Mouse (Mus musculus) urinary bladder, postnatal 14 days (tissue): Measurements from ENCODE around the gene Tctex1d4.

ENCODE experiments used
- DNase-seq: peaks from one replicate; pipeline ENCODE4 v3.0.0; 2021; ENCODE audit warnings: low spot score

Gene Tctex1d4

GRCm38 (mm10) chr4:117120052-117120444, 6.5 kb upstream of the Tctex1d4 start:
- no peak for DNase-seq

GRCm38 (mm10) chr4:117120445-117121414, 5.9 kb upstream of the Tctex1d4 start:
- DNase-seq = peak; percentile 97

- no peak for DNase-seq
Observed at GRCm38 (mm10) chr4:117122209-117122608, 4.4 kb upstream of the Tctex1d4 start.

- no peak for DNase-seq
Observed at GRCm38 (mm10) chr4:117123546-117124217, 2.9 kb upstream of the Tctex1d4 start.

- no peak for DNase-seq
Observed at GRCm38 (mm10) chr4:117124218-117124517, 2.4 kb upstream of the Tctex1d4 start.

- no peak for DNase-seq
Observed at GRCm38 (mm10) chr4:117124518-117125347, 1.9 kb upstream of the Tctex1d4 start.

- peak; percentile 80 for DNase-seq
Observed at GRCm38 (mm10) chr4:117125348-117125909, 1.2 kb upstream of the Tctex1d4 start, which contains the start of gene Btbd19. TSS of gene Btbd19 (minus strand) at chr4:117125725.

GRCm38 (mm10) chr4:117125910-117126674, 502 bp upstream of the Tctex1d4 start:
- peak; percentile 84 for DNase-seq

GRCm38 (mm10) chr4:117127991-117128686, 1.5 kb downstream of the Tctex1d4 start:
- no peak for DNase-seq

- DNase-seq = no peak
Observed at GRCm38 (mm10) chr4:117130790-117131189, 4.2 kb downstream of the Tctex1d4 start.

- DNase-seq = no peak
Observed at GRCm38 (mm10) chr4:117131198-117131597, 4.6 kb downstream of the Tctex1d4 start.

- DNase-seq = no peak
Observed at GRCm38 (mm10) chr4:117131890-117132793, 5.5 kb downstream of the Tctex1d4 start.

- no peak for DNase-seq
Observed at GRCm38 (mm10) chr4:117132794-117133143, 6.2 kb downstream of the Tctex1d4 start.

- no peak for DNase-seq
Observed at GRCm38 (mm10) chr4:117133366-117133796, 6.8 kb downstream of the Tctex1d4 start.

- DNase-seq = peak; percentile 98
Observed at GRCm38 (mm10) chr4:117133817-117134600, 7.4 kb downstream of the Tctex1d4 start, which contains the start of gene Plk3. TSS of gene Plk3 (minus strand) at chr4:117133963.

GRCm38 (mm10) chr4:117134601-117134995, 8.0 kb downstream of the Tctex1d4 start:
- DNase-seq = no peak

- DNase-seq = peak; percentile 68
Observed at GRCm38 (mm10) chr4:117136034-117136433, 9.4 kb downstream of the Tctex1d4 start.
